Mouse (Mus musculus) urinary bladder, postnatal 25 days (tissue): ENCODE results near the gene Coro1a.
"Not testable (repeated sequence)": the region's sequence is repeated elsewhere in the genome, so short reads cannot be mapped to it uniquely, and the experiment has no call there.

Experiments
- DNase-seq: peaks from one replicate; pipeline ENCODE4 v3.0.0; 2022; ENCODE audit warnings: low spot score

Coro1a gene

GRCm38 (mm10) chr7:126688156-126688555 is 19.4 kb downstream of the Coro1a start:
- DNase-seq: not testable (repeated sequence)

- DNase-seq: no peak
Observed at GRCm38 (mm10) chr7:126681221-126681620, 26.4 kb downstream of the Coro1a start.

DNA sequence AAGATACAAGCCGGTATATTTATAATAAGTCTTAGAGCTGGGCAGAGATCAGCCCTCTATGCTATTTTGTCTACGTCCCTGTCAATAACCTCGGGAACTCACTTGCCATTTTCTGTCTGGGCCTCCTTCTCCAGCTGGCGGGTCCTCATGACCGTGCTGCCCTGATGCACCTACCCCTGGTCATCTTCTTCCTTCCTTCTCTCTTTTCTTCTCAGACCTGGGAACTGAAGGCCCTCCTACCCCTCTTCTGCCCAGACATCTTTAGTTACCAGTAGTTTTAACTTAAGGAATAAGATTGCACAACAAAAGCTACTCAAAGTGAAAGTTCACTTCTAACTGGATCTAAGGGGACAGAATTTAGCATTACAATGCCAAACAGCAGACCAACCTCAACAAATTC is 27.9 kb downstream of the Coro1a start:
- no peak for DNase-seq

- no peak for DNase-seq
Observed at GRCm38 (mm10) chr7:126678545-126679341, 28.8 kb downstream of the Coro1a start.

DNA sequence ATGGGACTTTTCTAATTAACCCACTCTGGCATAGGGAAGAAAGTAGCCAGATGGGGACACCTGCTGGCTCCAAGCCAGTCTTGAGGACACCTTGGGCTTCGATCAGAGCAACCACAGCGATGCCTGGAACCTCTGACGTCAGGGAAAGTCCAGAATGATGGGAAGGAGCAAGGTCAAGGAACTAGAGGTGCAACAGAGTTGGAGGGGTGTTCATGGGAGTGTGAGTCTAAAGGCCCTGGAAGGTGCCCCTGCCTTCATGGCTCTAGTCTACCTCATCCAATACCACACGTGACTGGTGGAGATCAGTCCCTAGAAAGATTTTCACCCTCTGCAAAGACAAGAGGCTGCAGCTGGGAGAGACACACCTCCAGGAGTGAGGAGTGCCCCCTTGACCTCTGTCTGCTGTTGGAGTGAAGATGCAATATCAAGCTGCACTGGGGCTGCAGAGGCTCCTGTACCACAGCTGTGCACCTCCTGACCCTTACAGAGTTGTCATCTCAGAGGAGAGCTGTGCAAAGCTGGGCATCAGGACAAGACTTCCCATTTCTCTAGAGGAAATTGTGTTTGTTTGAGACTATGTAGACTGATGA is 30.9 kb downstream of the Coro1a start:
- DNase-seq: no peak

DNA sequence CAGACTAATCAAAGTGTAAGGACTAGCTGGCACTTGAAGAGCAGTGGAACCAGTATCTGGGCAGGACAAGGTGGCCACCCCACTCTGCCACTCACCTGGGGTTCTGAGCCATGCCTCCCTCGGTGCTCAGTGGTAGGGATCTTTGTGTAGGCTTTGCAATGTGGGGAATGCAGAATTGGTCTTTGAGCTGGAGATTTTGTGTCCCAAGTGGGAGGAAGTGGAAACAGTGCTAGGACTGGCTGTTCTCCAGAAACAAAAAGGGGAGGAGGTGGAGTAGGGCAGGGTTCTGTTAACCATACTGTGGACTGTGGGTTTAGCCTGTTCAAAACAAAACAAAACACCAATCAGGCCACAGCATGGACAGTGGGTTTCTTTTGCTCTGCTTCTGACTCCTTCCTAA is 31.4 kb downstream of the Coro1a start, which contains the start of gene Sult1a1:
Gene Sult1a1 (minus strand): TSS at position 226 of the 400 bp plus-strand sequence.
- no peak for DNase-seq

DNA sequence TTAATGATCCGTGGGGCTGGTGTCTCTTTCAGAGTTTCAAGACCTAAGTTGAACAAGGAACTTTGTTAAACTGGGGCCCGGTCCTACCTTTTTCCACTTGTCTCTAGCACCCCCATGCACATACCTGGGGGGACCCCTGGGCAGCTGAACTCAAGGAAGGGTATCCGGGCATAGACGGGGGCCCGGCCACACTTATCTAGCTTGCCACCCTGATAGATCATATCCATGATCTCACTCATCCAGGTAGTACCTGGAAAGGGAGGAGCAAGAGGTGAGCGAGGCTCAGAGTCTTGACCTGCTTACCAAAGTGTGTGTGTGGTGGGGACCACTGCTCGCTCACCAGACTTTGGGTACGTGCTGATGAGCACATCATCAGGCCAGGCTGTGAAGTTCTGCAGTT is 32.5 kb downstream of the Coro1a start:
- no peak for DNase-seq

GRCm38 (mm10) chr7:126672111-126672510 is 35.5 kb downstream of the Coro1a start:
- DNase-seq: no peak

DNA sequence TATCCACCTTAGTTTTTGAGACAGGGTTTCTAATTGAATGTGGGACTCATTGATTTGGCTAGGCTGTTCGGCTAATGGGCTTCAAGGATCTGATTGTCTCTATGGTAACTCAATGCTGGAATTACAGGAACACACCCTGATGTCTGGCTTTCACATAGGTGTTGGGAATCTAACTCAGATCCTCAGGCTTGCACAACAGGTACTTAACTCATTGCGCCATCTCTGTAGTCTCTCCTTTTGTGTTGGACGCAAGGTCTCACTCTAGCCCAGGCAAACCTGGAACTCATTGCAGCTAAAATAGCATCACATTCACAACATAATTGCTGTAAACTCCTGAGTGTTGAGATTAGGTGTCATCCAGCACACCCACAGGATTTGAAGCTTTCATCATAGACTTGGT is 37.4 kb downstream of the Coro1a start:
- no peak for DNase-seq

GRCm38 (mm10) chr7:126668452-126668851 is 39.1 kb downstream of the Coro1a start:
- DNase-seq: no peak

DNA sequence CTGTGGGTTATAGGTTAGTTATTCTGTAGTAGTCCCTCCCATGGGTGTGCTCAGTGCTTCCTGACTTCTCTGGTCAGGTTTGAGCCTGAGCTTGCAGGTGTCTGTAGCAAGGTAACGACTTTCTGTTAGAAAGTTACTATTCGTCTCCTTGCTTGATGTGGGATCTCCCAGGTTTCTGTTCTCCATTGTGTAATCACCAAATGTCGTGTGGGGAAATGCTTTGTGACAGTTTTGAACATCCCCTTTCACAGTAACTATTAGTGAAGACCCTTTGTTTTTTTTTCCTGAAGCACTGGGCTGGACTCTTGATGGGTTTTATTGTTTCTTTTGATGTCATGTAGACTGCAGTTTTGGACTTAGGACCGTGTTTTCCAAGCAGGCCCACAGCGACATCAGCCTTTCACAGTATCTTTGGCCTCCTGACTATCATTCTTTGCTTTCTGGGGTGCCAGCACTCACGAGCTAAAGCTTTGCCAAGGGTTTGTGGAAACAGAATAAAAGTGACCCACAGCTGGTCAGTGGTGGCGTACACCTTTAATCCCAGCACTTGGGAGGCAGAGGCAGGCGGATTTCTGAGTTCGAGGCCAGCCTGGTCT is 40.0 kb downstream of the Coro1a start:
- DNase-seq: no peak

- no peak for DNase-seq
Observed at GRCm38 (mm10) chr7:126665269-126665668, 42.3 kb downstream of the Coro1a start.

GRCm38 (mm10) chr7:126663646-126664045 is 43.9 kb downstream of the Coro1a start:
- no peak for DNase-seq

GRCm38 (mm10) chr7:126659771-126660170 is 47.8 kb downstream of the Coro1a start:
- DNase-seq: no peak

DNA sequence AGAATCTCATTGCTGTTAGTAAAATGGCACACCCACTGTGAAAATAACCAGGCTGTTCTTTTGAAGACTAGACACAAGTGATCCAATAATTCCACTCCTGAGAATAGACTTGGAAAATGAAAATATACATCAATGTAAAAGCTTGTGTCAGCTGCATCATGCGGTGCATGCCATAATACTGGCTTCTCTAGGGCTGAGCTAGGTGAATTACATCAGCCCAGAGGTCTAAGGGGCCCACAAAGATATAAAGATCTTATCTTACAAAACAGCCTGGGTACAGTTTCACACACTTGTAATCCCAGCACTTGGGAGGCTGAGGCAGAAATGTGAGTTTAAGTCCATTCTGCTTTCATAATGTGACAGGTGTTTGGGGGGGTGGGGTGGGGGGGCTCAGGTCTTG is 50.1 kb downstream of the Coro1a start:
- no peak for DNase-seq

DNA sequence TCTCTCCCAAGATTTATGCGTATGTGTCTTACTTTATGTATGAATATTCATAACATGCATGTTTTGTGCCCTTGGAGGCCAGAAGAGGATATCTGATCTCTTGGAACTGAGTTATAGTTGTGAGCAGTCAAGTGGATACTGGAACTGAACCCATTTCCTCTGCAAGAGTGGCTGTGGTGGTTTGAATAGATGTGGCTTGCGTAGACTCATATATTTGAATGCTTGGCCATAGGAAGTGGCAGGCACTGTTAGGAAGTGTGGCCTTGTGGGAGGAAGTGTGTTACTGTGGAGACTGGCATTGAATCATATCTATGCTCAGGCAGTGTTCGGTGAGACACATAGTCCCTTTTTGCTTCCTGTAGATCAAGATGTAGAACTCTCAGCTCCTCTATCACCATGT is 51.9 kb downstream of the Coro1a start:
- no peak for DNase-seq

GRCm38 (mm10) chr7:126653991-126654390 is 53.6 kb downstream of the Coro1a start:
- DNase-seq: no peak

DNA sequence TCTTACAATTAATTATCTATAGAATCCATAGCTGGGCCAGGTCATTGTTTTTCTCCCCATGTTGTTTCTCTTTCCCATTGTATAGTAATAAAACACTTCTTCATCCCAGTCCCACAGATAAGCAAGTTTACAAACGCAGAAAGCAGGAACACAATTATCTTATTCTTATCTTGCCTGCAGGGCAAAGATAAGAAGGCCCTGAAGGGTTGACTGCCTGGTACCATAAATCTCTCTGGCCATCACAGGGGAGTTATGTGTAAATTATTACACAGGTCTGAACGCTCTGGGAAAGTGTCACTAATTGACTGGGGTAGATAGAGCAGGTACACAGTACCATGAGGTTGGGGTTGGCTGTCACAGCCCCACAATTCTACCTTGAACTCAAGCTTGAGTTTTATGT is 56.7 kb downstream of the Coro1a start:
- DNase-seq: no peak
